Comparison of ENCODE assay signal across 11 mouse cellular contexts in the genomic region with DNA sequence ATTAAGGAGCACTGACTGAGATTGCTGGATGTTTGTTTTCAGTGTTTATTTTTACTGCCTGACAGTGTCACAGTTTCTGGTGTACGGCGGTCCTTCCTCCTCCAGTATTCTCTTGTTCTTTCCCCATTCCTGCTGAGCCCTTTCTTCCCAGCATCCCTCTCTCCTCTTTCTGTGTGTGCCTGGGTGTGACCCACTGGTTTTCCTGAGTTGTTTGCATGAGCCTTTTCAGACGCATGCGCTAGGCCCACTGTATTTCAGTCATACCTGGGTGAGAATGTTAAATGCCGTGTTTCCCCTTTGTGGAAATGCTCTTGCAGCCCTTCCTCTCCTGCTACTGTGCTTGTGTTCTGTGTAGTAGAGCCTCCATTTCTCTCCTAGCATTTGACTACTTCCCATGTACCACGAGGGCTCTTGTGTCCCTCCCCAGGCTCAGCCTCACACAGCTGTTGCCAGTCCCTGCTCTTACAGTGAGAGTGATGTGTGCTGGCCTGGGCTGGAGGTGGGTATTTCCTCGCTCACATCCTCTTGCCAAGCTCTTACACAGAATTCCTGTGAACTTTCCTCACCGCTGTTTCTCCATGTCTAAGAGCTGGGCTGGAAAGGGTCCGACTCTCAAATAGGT. TPM values are rescaled to one million over a fixed set of nuclear protein-coding genes. Genes with fewer than 3 reads are reported as not detected.
DNase-seq lines count a peak whose midpoint lies in the region; ATAC-seq and TF ChIP-seq lines count a peak whose summit lies in the region.
"Had no signal": no experiment of that assay in that cellular context is flagged by ENCODE, and none has a peak within 500 bp of the region (broad histone marks: within the 10 kb centered on the region; RNA-seq: fewer than 3 reads in every experiment).

No protein-coding gene starts in this region.

- no peak overlapping the region for H3K4me2 ChIP-seq in heart, embryonic 14.5 days (ENCODE audit: low read length)
- H3K4me2 ChIP-seq in heart, embryonic 11.5 days = no peak overlapping the region
- no peak overlapping the region for H3K4me2 ChIP-seq in lung, postnatal 0 days (replicated peaks; ENCODE audit: low read depth, low read length)
- no peak overlapping the region for H3K4me2 ChIP-seq in embryonic facial prominence, embryonic 14.5 days (ENCODE audit: low read depth, low read length)
- no peak overlapping the region for H3K4me2 ChIP-seq in stomach, embryonic 14.5 days (replicated peaks; ENCODE audit: low read depth, low read length)
- H3K4me2 ChIP-seq in kidney, embryonic 14.5 days (replicated peaks; ENCODE audit: low read depth, low read length) = no peak overlapping the region

- H3K36me3 ChIP-seq in heart, embryonic 14.5 days (ENCODE audit: control insufficient read depth, insufficient read depth, low read length) = peaks cover 35% of the 10 kb centered on the region
- H3K36me3 ChIP-seq in heart, embryonic 11.5 days (ENCODE audit: control insufficient read depth, insufficient read depth, low read length) = 0 out of 2 replicates have a peak, but pooled peaks cover 2% of the 10 kb centered on the region
- 0 out of 2 replicates have a peak, but pooled peaks cover 5% of the 10 kb centered on the region for H3K36me3 ChIP-seq in lung, postnatal 0 days (ENCODE audit: insufficient read depth, low read length)
- H3K36me3 ChIP-seq in embryonic facial prominence, embryonic 14.5 days (ENCODE audit: control insufficient read depth, insufficient read depth, low read length) = peaks cover 52% of the 10 kb centered on the region
- H3K36me3 ChIP-seq in stomach, embryonic 14.5 days (ENCODE audit: control insufficient read depth, insufficient read depth, low read length) = peaks cover 12% of the 10 kb centered on the region
- H3K36me3 ChIP-seq in kidney, embryonic 14.5 days (ENCODE audit: control insufficient read depth, insufficient read depth, low read length) = peaks cover 36% of the 10 kb centered on the region

- TF ChIP-seq CTCF in lung, postnatal 0 days (IDR thresholded peaks at IDR 0.05) = no peak

- peak overlapping the region; percentile 28; the same call in 1 of the 2 replicates for H3K9ac ChIP-seq in heart, embryonic 14.5 days (ENCODE audit: low read length)
- H3K9ac ChIP-seq in heart, embryonic 11.5 days (ENCODE audit: low read depth, low read length) = no peak overlapping the region
- no peak overlapping the region for H3K9ac ChIP-seq in lung, postnatal 0 days (replicated peaks; ENCODE audit: low read depth)
- no peak overlapping the region for H3K9ac ChIP-seq in embryonic facial prominence, embryonic 14.5 days (ENCODE audit: low read depth, low read length)
- H3K9ac ChIP-seq in stomach, embryonic 14.5 days (replicated peaks; ENCODE audit: low read depth, low read length) = no peak overlapping the region
- no peak overlapping the region for H3K9ac ChIP-seq in kidney, embryonic 14.5 days (ENCODE audit: low read depth, low read length)

- H3K27ac ChIP-seq in heart, embryonic 14.5 days (replicated peaks in 1 of 2; ENCODE audit: control insufficient read depth in 1 of 2, insufficient read depth in 1 of 2, low read depth in 2 of 2, low read length in 2 of 2) = peak overlapping the region in 1 of 2 experiments; percentile 41; a peak in 2 of 4 replicates
- no peak overlapping the region for H3K27ac ChIP-seq in heart, embryonic 11.5 days (ENCODE audit: low read depth, low read length)
- H3K27ac ChIP-seq in lung, postnatal 0 days (ENCODE audit: low read length) = no peak overlapping the region
- H3K27ac ChIP-seq in embryonic facial prominence, embryonic 14.5 days (replicated peaks; ENCODE audit: low read depth, low read length) = peak overlapping the region; percentile 25
- H3K27ac ChIP-seq in stomach, embryonic 14.5 days (ENCODE audit: low read length) = 0 out of 2 replicates have a peak overlapping the region, but pooled peaks have one; percentile 22
- H3K27ac ChIP-seq in kidney, embryonic 14.5 days (ENCODE audit: low read depth, low read length) = no peak overlapping the region

- H3K4me3 ChIP-seq in heart, embryonic 14.5 days (ENCODE audit: control insufficient read depth in 1 of 2, insufficient read depth in 1 of 2, low read depth in 1 of 2, low read length in 2 of 2) = no peak overlapping the region
- H3K4me3 ChIP-seq in heart, embryonic 11.5 days (ENCODE audit: low read depth, low read length) = no peak overlapping the region
- no peak overlapping the region for H3K4me3 ChIP-seq in lung, postnatal 0 days (ENCODE audit: low read depth, low read length)
- H3K4me3 ChIP-seq in embryonic facial prominence, embryonic 14.5 days (ENCODE audit: low read depth, low read length) = no peak overlapping the region
- no peak overlapping the region for H3K4me3 ChIP-seq in stomach, embryonic 14.5 days (ENCODE audit: low read depth, low read length)
- no peak overlapping the region for H3K4me3 ChIP-seq in kidney, embryonic 14.5 days (ENCODE audit: low read length)

- 73% methylated on average over 9 of the region's 9 CpGs for WGBS in heart, embryonic 14.5 days
- 71% methylated on average over 9 of the region's 9 CpGs for WGBS in heart, embryonic 11.5 days (ENCODE audit: insufficient replicate concordance)
- 37% methylated on average over 9 of the region's 9 CpGs for WGBS in lung, postnatal 0 days
- 70% methylated on average over 9 of the region's 9 CpGs for WGBS in embryonic facial prominence, embryonic 14.5 days
- 59% methylated on average over 9 of the region's 9 CpGs for WGBS in stomach, embryonic 14.5 days
- 79% methylated on average over 9 of the region's 9 CpGs for WGBS in kidney, embryonic 14.5 days

- H3K27me3 ChIP-seq in heart, embryonic 14.5 days (ENCODE audit: control insufficient read depth, insufficient read depth, low read length) = no peaks in the 10 kb centered on the region
- no peaks in the 10 kb centered on the region for H3K27me3 ChIP-seq in heart, embryonic 11.5 days (ENCODE audit: control insufficient read depth, insufficient read depth, low read length)
- no peaks in the 10 kb centered on the region for H3K27me3 ChIP-seq in lung, postnatal 0 days (replicated peaks; ENCODE audit: insufficient read depth, low read length)
- H3K27me3 ChIP-seq in embryonic facial prominence, embryonic 14.5 days (replicated peaks; ENCODE audit: control insufficient read depth, insufficient read depth, low read length) = no peaks in the 10 kb centered on the region
- no peaks in the 10 kb centered on the region for H3K27me3 ChIP-seq in stomach, embryonic 14.5 days (ENCODE audit: control insufficient read depth, insufficient read depth, low read length)
- no peaks in the 10 kb centered on the region for H3K27me3 ChIP-seq in kidney, embryonic 14.5 days (ENCODE audit: control insufficient read depth, insufficient read depth, low read length)

- no peaks in the 10 kb centered on the region for H3K9me3 ChIP-seq in heart, embryonic 14.5 days (ENCODE audit: control insufficient read depth, low read length)
- H3K9me3 ChIP-seq in heart, embryonic 11.5 days (replicated peaks; ENCODE audit: control insufficient read depth, low read length) = no peaks in the 10 kb centered on the region
- no peaks in the 10 kb centered on the region for H3K9me3 ChIP-seq in lung, postnatal 0 days (ENCODE audit: low read length)
- no peaks in the 10 kb centered on the region for H3K9me3 ChIP-seq in embryonic facial prominence, embryonic 14.5 days (ENCODE audit: control insufficient read depth, low read length)
- H3K9me3 ChIP-seq in stomach, embryonic 14.5 days (ENCODE audit: control insufficient read depth, low read depth, low read length) = no peaks in the 10 kb centered on the region
- H3K9me3 ChIP-seq in kidney, embryonic 14.5 days (ENCODE audit: control insufficient read depth, low read length) = no peaks in the 10 kb centered on the region

- H3K4me1 ChIP-seq in heart, embryonic 14.5 days (ENCODE audit: control insufficient read depth in 2 of 2, insufficient read depth in 2 of 2, low read length in 2 of 2) = peaks cover 8 to 18% of the 10 kb centered on the region in 2 experiments; a peak in 2 of 4 replicates
- H3K4me1 ChIP-seq in heart, embryonic 11.5 days (ENCODE audit: control insufficient read depth, insufficient read depth, low read length) = peaks cover 6% of the 10 kb centered on the region
- H3K4me1 ChIP-seq in lung, postnatal 0 days (ENCODE audit: insufficient read depth, low read depth, low read length) = peaks cover 6% of the 10 kb centered on the region; the same call in 1 of the 2 replicates
- H3K4me1 ChIP-seq in embryonic facial prominence, embryonic 14.5 days (ENCODE audit: control insufficient read depth, insufficient read depth, low read length) = no peaks in the 10 kb centered on the region
- H3K4me1 ChIP-seq in stomach, embryonic 14.5 days (ENCODE audit: control insufficient read depth, insufficient read depth, low read length) = 0 out of 2 replicates have a peak, but pooled peaks cover 7% of the 10 kb centered on the region
- H3K4me1 ChIP-seq in kidney, embryonic 14.5 days (ENCODE audit: control insufficient read depth, insufficient read depth, low read length) = no peaks in the 10 kb centered on the region

- no peak for ATAC-seq in heart, embryonic 14.5 days (ENCODE audit: insufficient number of reproducible peaks, insufficient read depth, low FRiP score, low read depth)
- ATAC-seq in heart, embryonic 11.5 days (replicated peaks; ENCODE audit: insufficient number of reproducible peaks, low FRiP score, low TSS enrichment) = no peak
- peak; percentile 57 for ATAC-seq in lung, postnatal 0 days
- ATAC-seq in embryonic facial prominence, embryonic 14.5 days (ENCODE audit: low read depth) = 0 out of 2 replicates have a peak, but pooled peaks have one; percentile 62
- peak; percentile 42; the same call in 1 of the 2 replicates for ATAC-seq in stomach, embryonic 14.5 days (ENCODE audit: insufficient number of reproducible peaks, insufficient read depth, low FRiP score, low read depth)
- ATAC-seq in kidney, embryonic 14.5 days (ENCODE audit: low FRiP score, low TSS enrichment) = no peak

- DNase-seq in lung, postnatal 0 days (ENCODE audit: low spot score) = peak; percentile 41
- DNase-seq in lung, postnatal 4 days = no peak
- DNase-seq in embryonic facial prominence, embryonic 14.5 days (ENCODE audit: low spot score) = no peak
- no peak for DNase-seq in right cerebral cortex, adult 18-20 months
- DNase-seq: cerebellum, postnatal 10 days; kidney, postnatal 14 days; thymus, postnatal 14 days had no signal

- no peak for TF ChIP-seq EP300 in lung, postnatal 0 days (IDR thresholded peaks at IDR 0.05)

RNA-seq across cellular contexts. Expression of a gene that starts 24.6 kb away (rescaled TPM):
- 18.9 and 19.4 TPM in 2 replicates for polyA plus RNA-seq in heart, embryonic 14.5 days (2014; fragmentation: Nextera tagmentation; extraction: Ambion mirVana)
- 18.0 and 19.8 TPM in 2 replicates for polyA plus RNA-seq in heart, embryonic 11.5 days (2014; fragmentation: Nextera tagmentation; extraction: Ambion mirVana)
- 11.1 and 12.6 TPM in 2 replicates for polyA plus RNA-seq in lung, postnatal 0 days (2015; fragmentation: Nextera tagmentation; extraction: Ambion mirVana)
- polyA plus RNA-seq in embryonic facial prominence, embryonic 14.5 days (2014; fragmentation: Nextera tagmentation; extraction: Ambion mirVana) = 24.6 and 25.0 TPM in 2 replicates
- polyA plus RNA-seq in stomach, embryonic 14.5 days (2014; fragmentation: Nextera tagmentation; extraction: Ambion mirVana) = 24.2 and 25.2 TPM in 2 replicates
- 19.7 and 33.1 TPM in 2 replicates for polyA plus RNA-seq in kidney, embryonic 14.5 days (2014; fragmentation: Nextera tagmentation; extraction: Ambion mirVana)

Comparison
In these comparisons a context has a peak if more than half of its experiments do, and no peak if none do; other contexts are left out.
1. ATAC-seq: peak in lung, postnatal 0 days (single experiment), embryonic facial prominence, embryonic 14.5 days (single experiment) and stomach, embryonic 14.5 days (single experiment); none in heart, embryonic 14.5 days (single experiment), heart, embryonic 11.5 days (single experiment) and kidney, embryonic 14.5 days (single experiment).
2. H3K27ac ChIP-seq: peak in embryonic facial prominence, embryonic 14.5 days (single experiment) and stomach, embryonic 14.5 days (single experiment); none in heart, embryonic 11.5 days (single experiment), lung, postnatal 0 days (single experiment) and kidney, embryonic 14.5 days (single experiment).